Mouse (Mus musculus): ENCODE results near the gene F10. TPM values are rescaled to one million over a fixed set of nuclear protein-coding genes. Genes with fewer than 3 reads are reported as not detected.

The F10 gene
- polyA plus RNA-seq, 1 experiment = 2.7 TPM

- DNase-seq (ENCODE audit: low read depth in 1 of 2, low spot score in 2 of 2) = no peak
- Histone ChIP-seq H3K27me3 (ENCODE audit: control insufficient read depth, insufficient read depth, low read length) (no peaks in the 10 kb centered on the region), H3K27ac (ENCODE audit: insufficient read depth, low read length) (no peak overlapping the region), H3K36me3 (ENCODE audit: control insufficient read depth, insufficient read depth, low read length) (peaks cover 41% of the 10 kb centered on the region), H3K4me1 (ENCODE audit: control insufficient read depth, insufficient read depth, insufficient read length) (no peaks in the 10 kb centered on the region), H3K4me3 (ENCODE audit: extremely low read depth, insufficient read depth, insufficient read length) (no peak overlapping the region)
- WGBS = 91% methylated on average over 7 of the region's 7 CpGs
- no peak for TF ChIP-seq CTCF (IDR thresholded peaks at IDR 0.05; ENCODE audit: extremely low read depth, insufficient read depth, insufficient read length, insufficient replicate concordance)
- TF ChIP-seq POLR2A (IDR thresholded peaks at IDR 0.05; ENCODE audit: low read depth, low read length) = no peak
Observed at GRCm38 (mm10) chr8:13077542-13077941, 40.4 kb downstream of the F10 start.

DNA sequence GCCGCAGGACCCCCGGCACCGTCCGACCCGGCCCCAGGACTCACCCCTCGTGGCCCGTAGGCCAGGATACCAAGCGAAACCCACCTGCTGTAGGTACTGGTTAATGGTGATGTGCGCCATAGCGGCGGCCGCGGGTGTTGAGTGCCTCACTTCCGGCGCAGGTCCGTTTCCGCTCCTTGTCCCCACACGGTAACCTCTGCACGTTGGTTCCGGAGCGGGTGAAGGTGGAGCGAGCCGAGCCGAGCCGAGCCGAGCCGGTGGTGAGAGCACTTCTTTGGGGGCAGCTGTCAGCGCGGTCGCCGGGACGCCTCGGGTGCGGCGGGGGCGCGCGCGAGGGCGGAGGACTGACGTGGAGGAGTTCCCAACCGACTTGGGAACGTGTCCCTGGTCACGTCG lies 67.6 kb downstream of the F10 start:
- H3K4me1 ChIP-seq (ENCODE audit: control insufficient read depth, insufficient read depth, insufficient read length) = peaks cover 10% of the 10 kb centered on the region; the same call in 1 of the 2 replicates
- TF ChIP-seq CTCF (IDR thresholded peaks at IDR 0.05; ENCODE audit: extremely low read depth, insufficient read depth, insufficient read length, insufficient replicate concordance) (no peak), POLR2A (IDR thresholded peaks at IDR 0.05; ENCODE audit: low read depth, low read length) (peak; percentile 37; the same call in 1 of the 2 replicates)
- H3K36me3 ChIP-seq (ENCODE audit: control insufficient read depth, insufficient read depth, low read length) = no peaks in the 10 kb centered on the region; the same call in 1 of the 2 replicates
- no peaks in the 10 kb centered on the region for H3K27me3 ChIP-seq (ENCODE audit: control insufficient read depth, insufficient read depth, low read length)
- H3K4me3 ChIP-seq (ENCODE audit: extremely low read depth, insufficient read depth, insufficient read length) = peak overlapping the region; percentile 96
- peak; percentile 84 for DNase-seq (ENCODE audit: low read depth in 1 of 2, low spot score in 2 of 2)
- WGBS = 1% methylated on average over 45 of the region's 45 CpGs
- H3K27ac ChIP-seq (ENCODE audit: insufficient read depth, low read length) = peak overlapping the region; percentile 82

- Histone ChIP-seq H3K36me3 (ENCODE audit: control insufficient read depth, insufficient read depth, low read length) (no peaks in the 10 kb centered on the region), H3K27ac (ENCODE audit: insufficient read depth, low read length) (peak within 1 kb of the TSS; percentile 82), H3K4me1 (ENCODE audit: control insufficient read depth, insufficient read depth, insufficient read length) (peaks cover 10% of the 10 kb centered on the region; the same call in 1 of the 2 replicates), H3K4me3 (ENCODE audit: extremely low read depth, insufficient read depth, insufficient read length) (peak within 1 kb of the TSS; percentile 96), H3K27me3 (ENCODE audit: control insufficient read depth, insufficient read depth, low read length) (no peaks in the 10 kb centered on the region)
- TF ChIP-seq POLR2A (IDR thresholded peaks at IDR 0.05; ENCODE audit: low read depth, low read length) (peak; percentile 85), CTCF (IDR thresholded peaks at IDR 0.05; ENCODE audit: extremely low read depth, insufficient read depth, insufficient read length, insufficient replicate concordance) (peak; percentile 55; the same call in 1 of the 2 replicates)
- WGBS = under 1% methylated on average over 81 of the region's 87 CpGs
- DNase-seq (ENCODE audit: low read depth in 1 of 2, low spot score in 2 of 2) = peak; percentile 96
Observed at GRCm38 (mm10) chr8:13105087-13105881, 68.2 kb downstream of the F10 start, which contains the start of the genes Pcid2 and Cul4a. Gene Pcid2 (minus strand): TSS chr8:13105459. Gene Cul4a (plus strand): TSS chr8:13105621.

GRCm38 (mm10) chr8:13105908-13106551 lies 68.9 kb downstream of the F10 start:
- H3K27me3 ChIP-seq (ENCODE audit: control insufficient read depth, insufficient read depth, low read length) = no peaks in the 10 kb centered on the region
- H3K4me3 ChIP-seq (ENCODE audit: extremely low read depth, insufficient read depth, insufficient read length) = peak overlapping the region; percentile 95
- 1% methylated on average over 60 of the region's 63 CpGs for WGBS
- peak overlapping the region; percentile 81 for H3K27ac ChIP-seq (ENCODE audit: insufficient read depth, low read length)
- TF ChIP-seq CTCF (IDR thresholded peaks at IDR 0.05; ENCODE audit: extremely low read depth, insufficient read depth, insufficient read length, insufficient replicate concordance) = no peak
- no peak for TF ChIP-seq POLR2A (IDR thresholded peaks at IDR 0.05; ENCODE audit: low read depth, low read length)
- peaks cover 10% of the 10 kb centered on the region; the same call in 1 of the 2 replicates for H3K4me1 ChIP-seq (ENCODE audit: control insufficient read depth, insufficient read depth, insufficient read length)
- H3K36me3 ChIP-seq (ENCODE audit: control insufficient read depth, insufficient read depth, low read length) = no peaks in the 10 kb centered on the region
- DNase-seq (ENCODE audit: low read depth in 1 of 2, low spot score in 2 of 2) = peak in 1 of 2 experiments; percentile 35

Other genes starting within 250 kb of the F10 start
- gene Mcf2l, start 163.5 kb upstream of the F10 start, polyA plus RNA-seq (2012; rRNA removed) = 2.7 and 2.9 TPM in 2 replicates
- 0.27 and 0.48 TPM in 2 replicates for gene F7, start 11.3 kb upstream of the F10 start, polyA plus RNA-seq (2012; rRNA removed)
- 0.08 and 0.11 TPM in 2 replicates for gene Proz, start 23.6 kb downstream of the F10 start, polyA plus RNA-seq (2012; rRNA removed)
- 18.2 TPM in 2 replicates for gene Pcid2, start 68.2 kb downstream of the F10 start, polyA plus RNA-seq (2012; rRNA removed)
- 31.3 and 31.6 TPM in 2 replicates for gene Cul4a, start 68.3 kb downstream of the F10 start, polyA plus RNA-seq (2012; rRNA removed)
- gene Lamp1, start 121.9 kb downstream of the F10 start, polyA plus RNA-seq (2012; rRNA removed) = 234 and 318 TPM in 2 replicates
- gene Grtp1, start 163.3 kb downstream of the F10 start, polyA plus RNA-seq (2012; rRNA removed) = 1.1 and 1.6 TPM in 2 replicates
- 0.18 TPM in 1 of 2 replicates, not detected in the other for gene Adprhl1, start 216.9 kb downstream of the F10 start, polyA plus RNA-seq (2012; rRNA removed)

Measured in spleen, adult 2 months (tissue).